Mouse (Mus musculus) neural tube, embryonic 11.5 days (tissue): ENCODE results near the gene Kat2b. TPM values are rescaled to one million over a fixed set of nuclear protein-coding genes. Genes with fewer than 3 reads are reported as not detected.
"Not testable (repeated sequence)": the region's sequence is repeated elsewhere in the genome, so short reads cannot be mapped to it uniquely, and the experiment has no call there.

ENCODE experiments used
- ATAC-seq: fragments of 200-750 bp; cut with Nextera tagmentation; 2 replicates; pipeline ENCODE4 v1.8.0; 2017; ENCODE audit warnings: moderate number of reproducible peaks, mild to moderate bottlenecking, moderate TSS enrichment, moderate library complexity; ENCODE audit not compliant: insufficient read depth, low FRiP score, low TSS enrichment
- DNase-seq: peaks from one replicate; pipeline ENCODE4 v3.0.0-alpha.2; 2015; ENCODE audit warnings: low spot score
- H3K27ac ChIP-seq: fragments of 300-500 bp; sonication (generic); 2 replicates; pipeline ENCODE4 v1.5.1; 2014; ENCODE audit warnings: low read depth, mild to moderate bottlenecking, low read length
- H3K27me3 ChIP-seq: fragments of 300-500 bp; sonication (generic); 2 replicates; pipeline ENCODE4 v1.6.1; 2014; ENCODE audit warnings: mild to moderate bottlenecking, low read length, mixed read lengths; ENCODE audit not compliant: control insufficient read depth, insufficient read depth
- H3K36me3 ChIP-seq: fragments of 300-500 bp; sonication (generic); 2 replicates; pipeline ENCODE4 v1.6.1; 2014; ENCODE audit warnings: mild to moderate bottlenecking, low read length, moderate library complexity, mixed read lengths; ENCODE audit not compliant: control insufficient read depth, insufficient read depth
- H3K4me1 ChIP-seq: fragments of 300-500 bp; sonication (generic); 2 replicates; pipeline ENCODE4 v1.6.1; 2014; ENCODE audit warnings: low read length, mixed read lengths; ENCODE audit not compliant: control insufficient read depth, insufficient read depth
- H3K4me2 ChIP-seq: fragments of 300-500 bp; sonication (generic); 2 replicates; pipeline ENCODE4 v1.6.1; 2014; ENCODE audit warnings: low read depth, mild to moderate bottlenecking, moderate library complexity
- H3K4me3 ChIP-seq: fragments of 300-500 bp; sonication (generic); 2 replicates; pipeline ENCODE4 v1.5.1; 2014; ENCODE audit warnings: low read depth, low read length
- H3K9ac ChIP-seq: fragments of 300-500 bp; sonication (generic); 2 replicates; pipeline ENCODE4 v1.6.1; 2014; ENCODE audit warnings: mild to moderate bottlenecking, low read length
- H3K9me3 ChIP-seq: fragments of 300-500 bp; sonication (generic); 2 replicates; pipeline ENCODE4 v1.6.1; 2016; ENCODE audit warnings: low read length; ENCODE audit not compliant: control insufficient read depth
- WGBS: fragments of 180-500 bp; shearing (Covaris S2); extraction: QIAGEN DNeasy Blood & Tissue Kit; methylation state at CpG from one replicate; pipeline ENCODE4 v1.1.7; 2014; 5-methylcytosine and 5-hydroxymethylcytosine counted together
- polyA plus RNA-seq: library from polyadenylated mRNA; unstranded; fragments of >200 nt; fragmentation: Nextera tagmentation; extraction: Ambion mirVana; gene quantifications from 2 replicates; pipeline ENCODE4 v1.2.1, GENCODE M21; 2014

Kat2b gene
- polyA plus RNA-seq, 1 experiment from 2014 or later: 5.2 TPM

- H3K36me3 ChIP-seq: peaks cover 2% of the 10 kb centered on the region
- H3K4me2 ChIP-seq: no peak overlapping the region
- DNase-seq: no peak
- H3K9me3 ChIP-seq: no peaks in the 10 kb centered on the region
- H3K27ac ChIP-seq: no peak overlapping the region
- ATAC-seq: no peak
- no peaks in the 10 kb centered on the region for H3K4me1 ChIP-seq
- no peak overlapping the region for H3K9ac ChIP-seq
- no peaks in the 10 kb centered on the region for H3K27me3 ChIP-seq
- WGBS: 95% methylated on average over 8 of the region's 8 CpGs
- H3K4me3 ChIP-seq: no peak overlapping the region
Measured at GRCm38 (mm10) chr17:53670453-53670852, 103.8 kb downstream of the Kat2b start.

GRCm38 (mm10) chr17:53678716-53679115, 112.1 kb downstream of the Kat2b start:
- no peaks in the 10 kb centered on the region for H3K4me1 ChIP-seq
- no peak overlapping the region for H3K9ac ChIP-seq
- DNase-seq: peak; percentile 22
- no peak overlapping the region for H3K27ac ChIP-seq
- no peaks in the 10 kb centered on the region for H3K9me3 ChIP-seq
- H3K4me3 ChIP-seq: no peak overlapping the region
- WGBS: 87% methylated on average over 8 of the region's 8 CpGs
- peaks cover 3% of the 10 kb centered on the region; the same call in 1 of the 2 replicates for H3K36me3 ChIP-seq
- H3K27me3 ChIP-seq: no peaks in the 10 kb centered on the region
- H3K4me2 ChIP-seq: no peak overlapping the region
- ATAC-seq: peak; percentile 55; the same call in 1 of the 2 replicates

GRCm38 (mm10) chr17:53688321-53688720, 121.7 kb downstream of the Kat2b start:
- H3K27ac ChIP-seq: no peak overlapping the region
- 26% methylated on average over 1 of the region's 1 CpGs for WGBS
- H3K36me3 ChIP-seq: no peaks in the 10 kb centered on the region; the same call in 1 of the 2 replicates
- H3K9ac ChIP-seq: peak overlapping the region; percentile 46; the same call in 1 of the 2 replicates
- no peak for ATAC-seq
- no peaks in the 10 kb centered on the region for H3K9me3 ChIP-seq
- H3K4me2 ChIP-seq: peak overlapping the region; percentile 59
- peak overlapping the region; percentile 41 for H3K4me3 ChIP-seq
- DNase-seq: no peak
- H3K27me3 ChIP-seq: no peaks in the 10 kb centered on the region
- no peaks in the 10 kb centered on the region for H3K4me1 ChIP-seq

GRCm38 (mm10) chr17:53688877-53689802, 122.5 kb downstream of the Kat2b start, which contains the start of gene Sgo1:
TSS of gene Sgo1 (minus strand) at chr17:53689333.
- Histone ChIP-seq H3K4me3 (peak within 1 kb of the TSS; percentile 41), H3K9ac (peak within 1 kb of the TSS; percentile 87), H3K4me1 (no peaks in the 10 kb centered on the region), H3K27ac (peak within 1 kb of the TSS; percentile 95), H3K4me2 (peak within 1 kb of the TSS; percentile 59), H3K9me3 (no peaks in the 10 kb centered on the region), H3K27me3 (no peaks in the 10 kb centered on the region), H3K36me3 (no peaks in the 10 kb centered on the region)
- DNase-seq: peak; percentile 99
- WGBS: under 1% methylated on average over 78 of the region's 78 CpGs
- peak; percentile 99 for ATAC-seq

GRCm38 (mm10) chr17:53689946-53690345, 123.3 kb downstream of the Kat2b start:
- H3K27ac ChIP-seq: peak overlapping the region; percentile 95
- DNase-seq (no peak), ATAC-seq (peak; percentile 11; the same call in 1 of the 2 replicates)
- peak overlapping the region; percentile 59 for H3K4me2 ChIP-seq
- 21% methylated on average over 7 of the region's 7 CpGs for WGBS
- no peaks in the 10 kb centered on the region for H3K36me3 ChIP-seq
- peak overlapping the region; percentile 41 for H3K4me3 ChIP-seq
- H3K9me3 ChIP-seq: no peaks in the 10 kb centered on the region
- H3K9ac ChIP-seq: peak overlapping the region; percentile 87
- no peaks in the 10 kb centered on the region for H3K4me1 ChIP-seq
- H3K27me3 ChIP-seq: no peaks in the 10 kb centered on the region

GRCm38 (mm10) chr17:53694039-53694438, 127.4 kb downstream of the Kat2b start:
- no peak overlapping the region for H3K4me2 ChIP-seq
- no peaks in the 10 kb centered on the region for H3K27me3 ChIP-seq
- H3K36me3 ChIP-seq: no peaks in the 10 kb centered on the region
- H3K9me3 ChIP-seq: no peaks in the 10 kb centered on the region
- H3K9ac ChIP-seq: no peak overlapping the region
- H3K4me3 ChIP-seq: no peak overlapping the region
- DNase-seq (no peak), ATAC-seq (no peak)
- no peaks in the 10 kb centered on the region for H3K4me1 ChIP-seq
- whole genome bisulfite sequencing: 92% methylated on average over 2 of the region's 2 CpGs
- H3K27ac ChIP-seq: no peak overlapping the region

GRCm38 (mm10) chr17:53697521-53697920, 130.9 kb downstream of the Kat2b start:
- H3K36me3 ChIP-seq, H3K4me3 ChIP-seq, H3K9ac ChIP-seq, H3K27me3 ChIP-seq, H3K27ac ChIP-seq, ATAC-seq, DNase-seq, H3K4me2 ChIP-seq, H3K9me3 ChIP-seq, H3K4me1 ChIP-seq: not testable (repeated sequence)
- 93% methylated on average over 8 of the region's 8 CpGs for WGBS

- Histone ChIP-seq H3K4me1 (no peaks in the 10 kb centered on the region), H3K9me3 (no peaks in the 10 kb centered on the region), H3K4me3 (no peak overlapping the region), H3K4me2 (no peak overlapping the region), H3K9ac (no peak overlapping the region), H3K27ac (no peak overlapping the region), H3K27me3 (no peaks in the 10 kb centered on the region), H3K36me3 (no peaks in the 10 kb centered on the region)
- WGBS: 65% methylated on average over 1 of the region's 1 CpGs
- ATAC-seq (no peak), DNase-seq (no peak)
Measured at GRCm38 (mm10) chr17:53714453-53714852, 147.8 kb downstream of the Kat2b start.

GRCm38 (mm10) chr17:53715161-53715560, 148.5 kb downstream of the Kat2b start:
- not testable (repeated sequence) for ATAC-seq, H3K36me3 ChIP-seq, H3K4me3 ChIP-seq, H3K4me2 ChIP-seq, H3K9me3 ChIP-seq, H3K27ac ChIP-seq, H3K9ac ChIP-seq, H3K27me3 ChIP-seq, H3K4me1 ChIP-seq, DNase-seq
- WGBS: 70% methylated on average over 1 of the region's 1 CpGs
